Mouse (Mus musculus): ENCODE results near the gene Def6.

Def6 gene

GRCm38 (mm10) chr17:28240846-28241245 is 33.3 kb downstream of the Def6 start:
- no peak for DNase-seq (ENCODE audit: low spot score in 2 of 2)

- DNase-seq (ENCODE audit: low spot score in 2 of 2) = no peak
Observed at GRCm38 (mm10) chr17:28242296-28242695, 34.7 kb downstream of the Def6 start.

- DNase-seq (ENCODE audit: low spot score in 2 of 2) = no peak
Observed at GRCm38 (mm10) chr17:28244214-28244613, 36.6 kb downstream of the Def6 start.

- no peak for DNase-seq (ENCODE audit: low spot score in 2 of 2)
Observed at GRCm38 (mm10) chr17:28244714-28245113, 37.1 kb downstream of the Def6 start.

- DNase-seq (ENCODE audit: low spot score in 2 of 2) = no peak
Observed at GRCm38 (mm10) chr17:28246640-28247039, 39.1 kb downstream of the Def6 start.

GRCm38 (mm10) chr17:28247613-28248012 is 40.0 kb downstream of the Def6 start:
- no peak for DNase-seq (ENCODE audit: low spot score in 2 of 2)

GRCm38 (mm10) chr17:28249062-28249461 is 41.5 kb downstream of the Def6 start:
- DNase-seq (ENCODE audit: low spot score in 2 of 2) = no peak

- no peak for DNase-seq (ENCODE audit: low spot score in 2 of 2)
Observed at GRCm38 (mm10) chr17:28251579-28252280, 44.2 kb downstream of the Def6 start.

- no peak for DNase-seq (ENCODE audit: low spot score in 2 of 2)
Observed at GRCm38 (mm10) chr17:28252281-28252648, 44.7 kb downstream of the Def6 start.

- DNase-seq (ENCODE audit: low spot score in 2 of 2) = no peak
Observed at GRCm38 (mm10) chr17:28253216-28253615, 45.6 kb downstream of the Def6 start.

- no peak for DNase-seq (ENCODE audit: low spot score in 2 of 2)
Observed at GRCm38 (mm10) chr17:28254804-28255203, 47.2 kb downstream of the Def6 start.

GRCm38 (mm10) chr17:28255651-28256050 is 48.1 kb downstream of the Def6 start:
- DNase-seq (ENCODE audit: low spot score in 2 of 2) = no peak

GRCm38 (mm10) chr17:28256651-28257328 is 49.2 kb downstream of the Def6 start:
- DNase-seq (ENCODE audit: low spot score in 2 of 2) = no peak

GRCm38 (mm10) chr17:28258325-28258724 is 50.7 kb downstream of the Def6 start:
- DNase-seq (ENCODE audit: low spot score in 2 of 2) = no peak

GRCm38 (mm10) chr17:28259890-28260542 is 52.4 kb downstream of the Def6 start:
- DNase-seq (ENCODE audit: low spot score in 2 of 2) = peak in 1 of 2 experiments; percentile 21

GRCm38 (mm10) chr17:28260543-28260909 is 52.9 kb downstream of the Def6 start:
- no peak for DNase-seq (ENCODE audit: low spot score in 2 of 2)

GRCm38 (mm10) chr17:28261795-28262194 is 54.2 kb downstream of the Def6 start:
- no peak for DNase-seq (ENCODE audit: low spot score in 2 of 2)

GRCm38 (mm10) chr17:28263181-28263894 is 55.8 kb downstream of the Def6 start:
- DNase-seq (ENCODE audit: low spot score in 2 of 2) = no peak

- DNase-seq (ENCODE audit: low spot score in 2 of 2) = no peak
Observed at GRCm38 (mm10) chr17:28267251-28267650, 59.7 kb downstream of the Def6 start.

GRCm38 (mm10) chr17:28270165-28270564 is 62.6 kb downstream of the Def6 start:
- no peak for DNase-seq (ENCODE audit: low spot score in 2 of 2)

GRCm38 (mm10) chr17:28271537-28272266 is 64.1 kb downstream of the Def6 start:
- no peak for DNase-seq (ENCODE audit: low spot score in 2 of 2)

- DNase-seq (ENCODE audit: low spot score in 2 of 2) = no peak
Observed at GRCm38 (mm10) chr17:28272281-28272680, 64.7 kb downstream of the Def6 start.
